ENCODE assay signal across 22 mouse cellular contexts in the genomic region with DNA sequence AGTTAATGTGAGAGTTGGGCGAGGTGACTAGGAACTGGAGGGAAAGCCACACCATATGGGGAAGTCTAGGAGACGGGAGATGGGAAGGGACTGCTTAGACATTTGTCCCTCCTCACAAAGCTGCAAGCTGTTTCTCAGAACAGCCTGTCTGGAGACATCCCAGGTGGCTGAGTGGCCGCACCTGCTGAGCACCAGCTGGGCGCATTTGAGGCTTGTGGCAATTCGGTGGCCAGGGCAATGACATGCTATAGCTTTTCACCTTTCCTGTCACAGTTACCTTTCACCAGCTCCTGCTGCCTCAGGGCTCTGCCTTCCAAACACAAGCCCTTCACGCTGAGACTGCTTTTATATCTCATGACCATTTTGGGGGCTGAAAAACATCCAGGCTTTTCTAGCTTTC.
DNase-seq lines count a peak whose midpoint lies in the region; ATAC-seq lines count a peak whose summit lies in the region.
"Had no signal": no experiment of that assay in that cellular context is flagged by ENCODE, and none has a peak within 500 bp of the region (broad histone marks: within the 10 kb centered on the region; RNA-seq: fewer than 3 reads in every experiment).

No protein-coding gene starts in this region.

- no peak overlapping the region for H3K4me3 ChIP-seq in hindbrain, embryonic 10.5 days
- H3K4me3 ChIP-seq: forebrain, embryonic 15.5 days; heart, adult 2 months; heart, embryonic 15.5 days; kidney, embryonic 15.5 days; limb, embryonic 15.5 days; midbrain, embryonic 13.5 days; neural tube, embryonic 12.5 days had no signal

- H3K9me3 ChIP-seq in hindbrain, embryonic 10.5 days = no peaks in the 10 kb centered on the region
- H3K9me3 ChIP-seq: forebrain, embryonic 15.5 days; heart, embryonic 15.5 days; kidney, embryonic 15.5 days; limb, embryonic 15.5 days; midbrain, embryonic 13.5 days; neural tube, embryonic 12.5 days had no signal

- no peaks in the 10 kb centered on the region for H3K36me3 ChIP-seq in hindbrain, embryonic 10.5 days
- H3K36me3 ChIP-seq: forebrain, embryonic 15.5 days; heart, embryonic 15.5 days; kidney, embryonic 15.5 days; limb, embryonic 15.5 days; midbrain, embryonic 13.5 days; neural tube, embryonic 12.5 days had no signal

- 77% methylated on average over 6 of the region's 6 CpGs for WGBS in hindbrain, embryonic 10.5 days

- no peak overlapping the region for H3K27ac ChIP-seq in hindbrain, embryonic 10.5 days
- H3K27ac ChIP-seq: forebrain, embryonic 15.5 days; heart, adult 2 months; heart, embryonic 15.5 days; kidney, embryonic 15.5 days; limb, embryonic 15.5 days; liver, embryonic 14.5 days; midbrain, embryonic 13.5 days; neural tube, embryonic 12.5 days had no signal

- peak; percentile 87 for ATAC-seq in cerebellum, adult (ENCODE audit: insufficient number of reproducible peaks, low FRiP score, low TSS enrichment)
- ATAC-seq: forebrain, embryonic 15.5 days; midbrain, embryonic 13.5 days had no signal

- no peaks in the 10 kb centered on the region for H3K4me1 ChIP-seq in hindbrain, embryonic 10.5 days (replicated peaks)
- H3K4me1 ChIP-seq: forebrain, embryonic 15.5 days; heart, embryonic 15.5 days; kidney, embryonic 15.5 days; limb, embryonic 15.5 days; midbrain, embryonic 13.5 days; neural tube, embryonic 12.5 days had no signal

- H3K27me3 ChIP-seq in hindbrain, embryonic 10.5 days (ENCODE audit: insufficient read depth, poor library complexity, severe bottlenecking) = no peaks in the 10 kb centered on the region
- H3K27me3 ChIP-seq: forebrain, embryonic 15.5 days; heart, embryonic 15.5 days; kidney, embryonic 15.5 days; limb, embryonic 15.5 days; midbrain, embryonic 13.5 days; neural tube, embryonic 12.5 days had no signal

- DNase-seq in cerebellum, postnatal 4 days (ENCODE audit: low spot score in 2 of 2) = no peak
- DNase-seq in heart, postnatal 10 days = peak; percentile 28 to 41
- no peak for DNase-seq in heart, postnatal 25 days (ENCODE audit: low spot score)
- DNase-seq in cerebellum, adult 11 months = peak; percentile 80
- DNase-seq in cerebellum, adult 9-11 months = peak; percentile 90
- no peak for DNase-seq in hindbrain, embryonic 10.5 days (ENCODE audit: low spot score)
- DNase-seq in layer of hippocampus, adult 9-10 months (ENCODE audit: low spot score) = no peak
- DNase-seq: adrenal gland, postnatal 25 days; gastrocnemius, postnatal 25 days; kidney, adult 11 months; kidney, postnatal 36 days; layer of hippocampus, adult 9-11 months; thymus, postnatal 14 days had no signal

- intact Hi-C loops in heart, postnatal 10 days (cut with DNase I) = no loop called here
- intact Hi-C loops in heart, postnatal 25 days (cut with DNase I) = no loop called here

Comparison
In these comparisons a context has a peak if more than half of its experiments do, and no peak if none do; other contexts are left out.
1. DNase-seq: peak in heart, postnatal 10 days (2 of 2), cerebellum, adult 11 months (single experiment) and cerebellum, adult 9-11 months (single experiment); none in cerebellum, postnatal 4 days (0 of 2), heart, postnatal 25 days (single experiment), hindbrain, embryonic 10.5 days (single experiment) and layer of hippocampus, adult 9-10 months (single experiment).